Mouse (Mus musculus): ENCODE data around the gene Gabra4. TPM values are rescaled to one million over a fixed set of nuclear protein-coding genes. Genes with fewer than 3 reads are reported as not detected.

Gabra4 gene
- polyA plus RNA-seq, 1 experiment, result not detected

DNA sequence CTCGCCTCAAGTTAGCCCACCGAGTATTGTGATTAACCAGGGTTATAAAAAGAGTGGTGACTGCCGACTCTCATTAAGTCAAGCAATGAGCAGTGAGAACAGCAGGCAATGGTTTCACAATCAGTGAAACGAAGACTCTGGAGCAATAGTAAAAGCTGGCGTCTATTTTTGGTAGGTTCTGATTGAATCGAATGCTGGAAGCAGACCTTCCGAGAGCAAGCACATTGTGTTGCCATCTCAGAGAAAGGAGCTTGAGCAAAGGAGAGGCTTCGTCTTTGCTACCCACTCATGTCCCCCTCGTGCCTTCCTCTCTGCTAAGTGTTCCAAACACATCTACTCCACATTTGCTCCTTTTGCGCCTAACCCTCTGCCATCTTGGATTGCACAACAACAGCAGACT lies 18.3 kb downstream of the Gabra4 start:
- Histone ChIP-seq H3K36me3 (replicated peaks; ENCODE audit: low read length) (no peaks in the 10 kb centered on the region), H3K4me1 (no peaks in the 10 kb centered on the region), H3K4me3 (replicated peaks) (no peak overlapping the region), H3K27me3 (replicated peaks) (no peaks in the 10 kb centered on the region), H3K9me3 (no peaks in the 10 kb centered on the region; the same call in 1 of the 2 replicates)
- no peak for TF ChIP-seq GATA1 (IDR thresholded peaks at IDR 0.05; ENCODE audit: borderline replicate concordance, low read length)
- no peak for TF ChIP-seq FLI1 (IDR thresholded peaks at IDR 0.05; ENCODE audit: low read length)

DNA sequence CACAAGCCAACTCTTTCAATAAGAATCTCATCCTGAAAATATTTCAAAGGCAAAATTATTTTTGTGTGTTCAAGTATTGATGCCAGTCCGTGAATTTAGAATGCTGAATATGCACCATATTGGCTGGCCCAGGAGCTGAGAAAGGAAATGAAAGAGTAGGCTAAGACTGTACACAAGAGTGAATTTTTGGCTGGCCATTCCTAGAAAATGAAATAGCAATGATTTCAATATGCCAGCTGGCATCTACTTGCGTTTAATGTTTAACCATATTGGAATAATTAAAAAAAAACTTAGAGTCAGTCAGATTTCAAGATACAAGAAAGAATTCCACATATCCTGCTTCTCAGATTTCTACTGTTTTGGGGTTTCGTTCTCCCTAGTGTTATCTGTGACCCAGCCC lies 30.3 kb downstream of the Gabra4 start:
- Histone ChIP-seq H3K36me3 (replicated peaks; ENCODE audit: low read length) (no peaks in the 10 kb centered on the region), H3K4me3 (replicated peaks) (no peak overlapping the region), H3K27me3 (replicated peaks) (no peaks in the 10 kb centered on the region), H3K4me1 (no peaks in the 10 kb centered on the region), H3K9me3 (peaks cover 4% of the 10 kb centered on the region; the same call in 1 of the 2 replicates)
- TF ChIP-seq FLI1 (IDR thresholded peaks at IDR 0.05; ENCODE audit: low read length) (no peak), GATA1 (IDR thresholded peaks at IDR 0.05; ENCODE audit: borderline replicate concordance, low read length) (no peak)

DNA sequence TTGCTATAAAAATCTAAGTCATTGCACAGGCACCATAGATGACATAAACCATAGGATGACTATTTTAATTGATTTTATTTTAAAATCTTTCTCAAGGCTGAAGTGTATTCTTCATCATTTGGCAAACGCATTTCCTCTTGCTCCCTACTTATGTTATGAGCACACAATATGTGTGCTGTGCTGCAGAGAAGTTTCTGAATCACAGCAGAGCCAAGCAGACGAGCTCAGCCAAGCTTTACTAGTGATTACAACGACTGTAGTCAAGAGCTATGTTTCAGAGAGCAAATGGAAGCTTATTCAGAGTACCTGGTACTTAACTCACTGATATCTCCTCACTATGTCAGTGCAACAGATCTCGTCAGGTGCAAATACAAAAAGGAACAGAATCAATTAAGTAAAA lies 41.4 kb downstream of the Gabra4 start:
- no peak for TF ChIP-seq GATA1 (IDR thresholded peaks at IDR 0.05; ENCODE audit: borderline replicate concordance, low read length)
- no peak for TF ChIP-seq FLI1 (IDR thresholded peaks at IDR 0.05; ENCODE audit: low read length)
- H3K4me3 ChIP-seq (replicated peaks), result no peak overlapping the region
- H3K9me3 ChIP-seq, result no peaks in the 10 kb centered on the region
- no peaks in the 10 kb centered on the region for H3K27me3 ChIP-seq (replicated peaks)
- H3K4me1 ChIP-seq, result no peaks in the 10 kb centered on the region
- no peaks in the 10 kb centered on the region for H3K36me3 ChIP-seq (replicated peaks; ENCODE audit: low read length)

DNA sequence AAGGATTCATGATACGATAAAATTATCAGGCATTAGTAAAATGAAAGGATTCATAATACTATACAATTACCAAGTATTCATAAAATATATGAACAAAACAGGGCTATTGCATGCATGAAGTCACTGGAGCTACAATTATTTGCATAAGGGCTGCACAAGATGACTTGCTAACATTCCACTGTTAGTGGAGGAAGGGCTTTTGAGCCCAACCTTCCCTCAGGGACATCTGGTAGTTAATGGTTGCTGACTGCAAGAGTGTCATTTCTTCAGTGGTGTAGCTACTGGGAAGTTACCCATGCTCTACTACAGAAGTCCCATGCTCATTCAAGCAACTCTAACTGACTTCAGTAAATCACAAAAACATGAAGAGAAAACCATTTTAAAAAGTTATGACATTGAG lies 43.8 kb downstream of the Gabra4 start:
- Histone ChIP-seq H3K4me3 (replicated peaks) (no peak overlapping the region), H3K9me3 (no peaks in the 10 kb centered on the region), H3K27me3 (replicated peaks) (no peaks in the 10 kb centered on the region), H3K36me3 (replicated peaks; ENCODE audit: low read length) (no peaks in the 10 kb centered on the region), H3K4me1 (no peaks in the 10 kb centered on the region)
- TF ChIP-seq GATA1 (IDR thresholded peaks at IDR 0.05; ENCODE audit: borderline replicate concordance, low read length) (no peak), FLI1 (IDR thresholded peaks at IDR 0.05; ENCODE audit: low read length) (no peak)

DNA sequence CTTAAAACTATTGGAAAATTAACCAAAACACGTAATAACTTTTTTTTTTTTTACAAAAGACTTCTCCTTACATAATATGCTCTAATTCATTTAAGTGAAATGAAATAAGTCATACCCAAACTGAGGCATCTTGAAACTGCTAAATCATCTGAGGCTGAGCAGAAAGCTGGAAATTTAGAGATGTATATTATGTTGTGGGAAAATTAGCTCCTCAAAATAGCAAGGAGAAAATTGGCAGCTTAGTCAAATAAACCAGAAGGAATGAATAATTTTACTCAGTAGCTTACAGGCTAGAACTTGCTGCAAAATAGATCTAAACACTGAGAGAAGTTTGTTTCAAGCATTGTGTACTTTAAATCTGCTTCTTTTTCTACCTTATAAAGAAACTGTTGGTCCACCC lies 49.4 kb downstream of the Gabra4 start:
- TF ChIP-seq GATA1 (IDR thresholded peaks at IDR 0.05; ENCODE audit: borderline replicate concordance, low read length) (no peak), FLI1 (IDR thresholded peaks at IDR 0.05; ENCODE audit: low read length) (no peak)
- H3K36me3 ChIP-seq (replicated peaks; ENCODE audit: low read length), result no peaks in the 10 kb centered on the region

DNA sequence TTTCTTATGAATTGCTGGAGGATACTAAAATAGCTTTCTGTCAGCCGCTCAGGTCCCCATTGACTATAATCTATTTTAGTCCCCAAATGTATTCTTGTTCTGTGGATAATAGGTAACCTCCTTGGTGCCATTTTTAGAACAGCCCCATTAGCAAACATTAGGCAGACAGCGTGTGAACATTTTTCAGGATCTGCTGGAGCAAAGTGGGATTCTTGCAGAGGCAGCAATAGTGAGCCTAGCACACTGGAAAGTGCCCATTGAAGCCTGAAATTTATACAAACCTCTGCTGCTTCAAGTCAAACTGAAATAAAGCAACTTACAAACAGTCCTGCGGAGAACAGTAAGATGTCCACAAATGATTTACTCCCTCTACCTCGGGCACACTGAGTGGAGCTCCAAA lies 51.2 kb downstream of the Gabra4 start:
- H3K27me3 ChIP-seq (replicated peaks), result no peaks in the 10 kb centered on the region
- H3K4me3 ChIP-seq (replicated peaks), result no peak overlapping the region
- TF ChIP-seq GATA1 (IDR thresholded peaks at IDR 0.05; ENCODE audit: borderline replicate concordance, low read length), result no peak
- no peak for TF ChIP-seq FLI1 (IDR thresholded peaks at IDR 0.05; ENCODE audit: low read length)
- H3K4me1 ChIP-seq, result no peaks in the 10 kb centered on the region
- no peaks in the 10 kb centered on the region for H3K9me3 ChIP-seq
- no peaks in the 10 kb centered on the region for H3K36me3 ChIP-seq (replicated peaks; ENCODE audit: low read length)

More for the DNA sequence above, 49.4 kb downstream of the Gabra4 start:
- Histone ChIP-seq H3K9me3 (no peaks in the 10 kb centered on the region), H3K4me1 (no peaks in the 10 kb centered on the region), H3K27me3 (replicated peaks) (no peaks in the 10 kb centered on the region), H3K4me3 (replicated peaks) (no peak overlapping the region)

DNA sequence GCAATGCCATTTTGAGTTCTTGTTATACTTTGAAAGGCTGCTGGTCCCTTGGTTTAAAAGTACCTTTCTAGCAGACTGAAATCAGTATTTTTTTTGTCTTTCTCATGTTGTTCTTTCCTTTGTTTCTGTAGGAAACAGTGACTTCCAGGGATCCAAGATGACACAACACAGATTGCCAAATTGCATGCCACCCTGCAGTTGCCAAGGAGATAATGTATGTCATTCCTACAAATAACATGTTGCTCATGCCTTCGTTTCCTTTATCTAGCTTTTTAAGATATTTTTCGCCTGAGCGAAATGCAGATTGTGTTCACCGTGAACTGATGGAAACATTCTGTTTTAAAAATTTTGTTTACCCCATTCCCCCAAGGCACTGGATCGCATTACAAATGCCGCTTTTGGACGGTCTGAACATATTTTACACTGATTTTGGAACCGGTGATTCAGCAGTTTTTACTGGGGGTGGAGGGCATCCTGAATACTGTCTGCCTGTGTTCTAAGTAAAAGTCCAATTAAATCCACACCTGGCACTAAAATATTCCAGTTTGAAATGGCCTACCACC lies 53.9 kb downstream of the Gabra4 start:
- no peak overlapping the region for H3K4me3 ChIP-seq (replicated peaks)
- H3K36me3 ChIP-seq (replicated peaks; ENCODE audit: low read length), result no peaks in the 10 kb centered on the region
- TF ChIP-seq GATA1 (IDR thresholded peaks at IDR 0.05; ENCODE audit: borderline replicate concordance, low read length) (no peak), FLI1 (IDR thresholded peaks at IDR 0.05; ENCODE audit: low read length) (no peak)
- no peaks in the 10 kb centered on the region for H3K9me3 ChIP-seq
- no peaks in the 10 kb centered on the region for H3K27me3 ChIP-seq (replicated peaks)
- H3K4me1 ChIP-seq, result no peaks in the 10 kb centered on the region

DNA sequence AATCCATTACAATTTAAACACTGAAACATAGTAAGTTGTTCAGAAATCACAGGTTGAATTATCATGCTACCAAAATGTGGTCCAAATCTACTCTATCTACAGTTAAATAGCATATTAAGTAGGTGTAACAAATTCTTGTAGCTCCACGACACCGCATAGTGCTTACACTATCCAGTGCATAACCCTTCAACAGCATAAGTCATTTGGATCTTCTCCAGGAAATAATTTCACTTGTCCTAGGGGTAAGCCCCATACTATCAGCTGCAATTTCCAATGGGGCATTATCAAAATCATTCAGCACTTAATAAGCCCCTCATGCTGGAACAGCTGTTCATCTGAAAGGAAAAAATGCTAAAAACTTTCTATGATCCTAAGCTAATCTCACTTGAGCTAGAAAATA lies 62.8 kb downstream of the Gabra4 start:
- TF ChIP-seq FLI1 (IDR thresholded peaks at IDR 0.05; ENCODE audit: low read length) (no peak), GATA1 (IDR thresholded peaks at IDR 0.05; ENCODE audit: borderline replicate concordance, low read length) (no peak)

DNA sequence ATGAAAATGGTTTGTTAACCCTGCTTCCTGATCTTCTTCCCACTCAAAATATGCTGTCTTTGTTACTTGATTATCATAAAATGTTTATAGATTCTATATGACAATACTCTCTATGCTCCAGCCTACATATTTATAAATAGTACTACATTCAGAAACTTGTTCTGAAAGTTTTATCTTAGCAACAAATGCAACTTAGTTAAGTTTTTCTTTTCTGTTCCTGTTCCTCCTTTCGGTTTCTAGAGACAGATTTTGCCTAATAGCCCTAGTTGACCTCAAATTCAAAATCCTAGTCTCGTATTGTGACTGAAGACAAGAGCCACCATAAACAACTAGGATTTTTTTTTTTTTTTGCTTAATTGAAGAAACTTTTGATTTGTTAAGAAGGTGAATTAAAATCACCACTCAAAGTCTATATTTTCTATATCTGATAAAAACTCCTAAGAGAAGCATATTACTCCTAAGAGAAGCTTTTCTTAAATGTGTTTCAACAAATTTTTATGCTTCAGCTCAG lies 64.3 kb downstream of the Gabra4 start:
- no peaks in the 10 kb centered on the region for H3K36me3 ChIP-seq (replicated peaks; ENCODE audit: low read length)
- TF ChIP-seq FLI1 (IDR thresholded peaks at IDR 0.05; ENCODE audit: low read length), result no peak
- no peak for TF ChIP-seq GATA1 (IDR thresholded peaks at IDR 0.05; ENCODE audit: borderline replicate concordance, low read length)

More for the DNA sequence above, 62.8 kb downstream of the Gabra4 start:
- H3K4me3 ChIP-seq (replicated peaks), result no peak overlapping the region
- H3K4me1 ChIP-seq, result no peaks in the 10 kb centered on the region
- H3K9me3 ChIP-seq, result peaks cover 3% of the 10 kb centered on the region
- no peaks in the 10 kb centered on the region for H3K36me3 ChIP-seq (replicated peaks; ENCODE audit: low read length)
- no peaks in the 10 kb centered on the region for H3K27me3 ChIP-seq (replicated peaks)

DNA sequence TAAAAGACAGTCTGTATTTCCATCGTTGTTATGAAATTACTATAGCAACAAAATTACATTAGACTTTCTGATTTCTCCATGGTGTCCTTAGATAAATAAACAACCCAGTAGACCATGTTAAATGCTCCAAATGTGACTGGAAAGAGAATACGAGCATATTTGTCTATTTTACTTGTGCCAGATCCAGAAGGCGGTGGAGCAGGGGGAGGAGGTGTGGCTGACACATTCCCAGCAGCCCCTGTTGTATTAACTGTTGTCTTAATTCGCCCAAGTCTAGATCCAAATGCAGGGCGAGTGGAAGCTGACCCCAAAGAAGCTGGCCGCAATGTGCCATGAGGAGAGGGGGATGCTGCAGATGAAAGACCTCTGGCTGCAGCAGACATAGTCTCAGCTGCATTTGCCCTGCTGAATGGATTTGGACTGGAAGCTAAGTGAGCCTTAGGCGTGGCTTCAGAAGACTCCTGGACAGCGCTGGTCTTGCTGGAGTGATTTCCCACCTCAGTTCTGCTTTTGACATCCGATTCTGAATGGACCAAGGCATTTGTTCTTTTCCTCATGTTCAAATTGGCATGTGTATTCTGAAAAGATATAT lies 86.4 kb downstream of the Gabra4 start:
- no peaks in the 10 kb centered on the region for H3K4me1 ChIP-seq
- TF ChIP-seq FLI1 (IDR thresholded peaks at IDR 0.05; ENCODE audit: low read length), result no peak
- TF ChIP-seq GATA1 (IDR thresholded peaks at IDR 0.05; ENCODE audit: borderline replicate concordance, low read length), result no peak
- no peaks in the 10 kb centered on the region for H3K36me3 ChIP-seq (replicated peaks; ENCODE audit: low read length)
- H3K27me3 ChIP-seq (replicated peaks), result no peaks in the 10 kb centered on the region
- peaks cover 11% of the 10 kb centered on the region for H3K9me3 ChIP-seq
- H3K4me3 ChIP-seq (replicated peaks), result no peak overlapping the region

More for the DNA sequence above, 64.3 kb downstream of the Gabra4 start:
- H3K27me3 ChIP-seq (replicated peaks), result no peaks in the 10 kb centered on the region
- no peaks in the 10 kb centered on the region for H3K4me1 ChIP-seq
- peaks cover 3% of the 10 kb centered on the region for H3K9me3 ChIP-seq
- no peak overlapping the region for H3K4me3 ChIP-seq (replicated peaks)

Measured in megakaryocyte, embryonic 14.5 days (primary cell).